Mouse (Mus musculus) spleen, adult 18-20 months (tissue): ENCODE data around the gene Ift122.
A peak's percentile ranks its signal among the peaks of the same experiment; 100 is the strongest.
"Not testable (repeated sequence)": the region's sequence is repeated elsewhere in the genome, so short reads cannot be mapped to it uniquely, and the experiment has no call there.

Source experiments
- DNase-seq, 2 experiments: peaks; one replicate each; pipeline ENCODE4 v3.0.0; 2022; ENCODE audit warnings: mixed read lengths in 2 of 2

Ift122 gene

GRCm38 (mm10) chr6:115846640-115847411, 6.4 kb upstream of the Ift122 start:
- DNase-seq = peak; percentile 28 to 73

- DNase-seq = peak in 1 of 2 experiments; percentile 17
Observed at GRCm38 (mm10) chr6:115848598-115849304, 4.5 kb upstream of the Ift122 start.

- peak in 1 of 2 experiments; percentile 13 for DNase-seq
Observed at GRCm38 (mm10) chr6:115852446-115853090, 702 bp upstream of the Ift122 start.

GRCm38 (mm10) chr6:115853985-115854384, 715 bp downstream of the Ift122 start:
- no peak for DNase-seq

- DNase-seq = peak in 1 of 2 experiments; percentile 27
Observed at GRCm38 (mm10) chr6:115854432-115854831, 1.2 kb downstream of the Ift122 start.

- no peak for DNase-seq
Observed at GRCm38 (mm10) chr6:115855733-115856360, 2.6 kb downstream of the Ift122 start.

- no peak for DNase-seq
Observed at GRCm38 (mm10) chr6:115856361-115856745, 3.1 kb downstream of the Ift122 start.

GRCm38 (mm10) chr6:115859258-115859657, 6.0 kb downstream of the Ift122 start:
- DNase-seq = no peak

- DNase-seq = no peak
Observed at GRCm38 (mm10) chr6:115860027-115860556, 6.8 kb downstream of the Ift122 start.

GRCm38 (mm10) chr6:115863340-115863841, 10.1 kb downstream of the Ift122 start:
- no peak for DNase-seq

GRCm38 (mm10) chr6:115865246-115865645, 12.0 kb downstream of the Ift122 start:
- DNase-seq = no peak

GRCm38 (mm10) chr6:115867157-115867556, 13.9 kb downstream of the Ift122 start:
- DNase-seq = not testable (repeated sequence)

GRCm38 (mm10) chr6:115871318-115871717, 18.0 kb downstream of the Ift122 start:
- DNase-seq = not testable (repeated sequence)

GRCm38 (mm10) chr6:115877239-115877638, 24.0 kb downstream of the Ift122 start:
- no peak for DNase-seq

- no peak for DNase-seq
Observed at GRCm38 (mm10) chr6:115878694-115879093, 25.4 kb downstream of the Ift122 start.

- no peak for DNase-seq
Observed at GRCm38 (mm10) chr6:115879736-115880135, 26.5 kb downstream of the Ift122 start.

GRCm38 (mm10) chr6:115880751-115881150, 27.5 kb downstream of the Ift122 start:
- no peak for DNase-seq

- DNase-seq = no peak
Observed at GRCm38 (mm10) chr6:115884018-115884417, 30.7 kb downstream of the Ift122 start.

- DNase-seq = no peak
Observed at GRCm38 (mm10) chr6:115886894-115887293, 33.6 kb downstream of the Ift122 start.

GRCm38 (mm10) chr6:115888296-115888695, 35.0 kb downstream of the Ift122 start:
- DNase-seq = no peak

GRCm38 (mm10) chr6:115890601-115891000, 37.3 kb downstream of the Ift122 start:
- DNase-seq = no peak

GRCm38 (mm10) chr6:115891061-115891460, 37.8 kb downstream of the Ift122 start:
- DNase-seq = no peak
